Mouse (Mus musculus): ENCODE data around the gene Cmip. TPM values are rescaled to one million over a fixed set of nuclear protein-coding genes. Genes with fewer than 3 reads are reported as not detected.
A peak's percentile ranks its signal among the peaks of the same experiment; 100 is the strongest.
"Not testable (repeated sequence)": the region's sequence is repeated elsewhere in the genome, so short reads cannot be mapped to it uniquely, and the experiment has no call there.

Cmip gene
- polyA plus RNA-seq, 1 experiment = 39.4 TPM

DNA sequence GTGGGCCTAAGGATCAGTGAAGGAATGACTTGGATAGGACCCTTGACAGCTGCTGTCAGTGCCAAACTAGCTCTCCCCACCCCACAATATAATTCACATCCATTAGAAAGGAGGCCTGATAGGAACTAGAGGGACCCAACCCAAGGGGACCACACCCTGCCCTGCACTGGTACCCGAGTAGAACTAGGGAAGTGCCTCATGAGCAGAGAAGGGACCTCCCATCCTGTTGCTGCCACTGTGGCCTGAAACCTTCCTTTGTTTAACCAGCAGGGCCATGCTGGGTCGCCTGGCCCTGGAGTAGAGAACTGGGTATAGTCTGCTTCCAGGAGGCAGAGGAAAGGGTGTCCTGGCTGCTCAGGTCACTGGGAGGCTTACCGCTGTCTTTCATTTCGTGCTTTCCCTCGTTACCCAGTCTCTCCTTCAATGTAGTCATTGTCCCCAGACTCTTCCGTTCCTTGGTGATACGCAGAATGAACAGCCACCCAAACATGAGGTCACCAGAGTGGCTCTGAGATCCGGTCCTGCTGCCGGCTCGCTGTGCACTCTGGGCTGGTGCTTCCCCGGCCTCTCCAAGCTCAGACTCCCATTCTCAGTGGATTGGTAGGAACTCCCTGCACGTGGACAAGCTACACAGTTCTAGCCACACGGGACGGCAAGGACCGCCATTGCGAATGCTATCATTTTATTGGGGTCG, 164.1 kb downstream of the Cmip start:
- no peak for DNase-seq (ENCODE audit: low spot score)

DNA sequence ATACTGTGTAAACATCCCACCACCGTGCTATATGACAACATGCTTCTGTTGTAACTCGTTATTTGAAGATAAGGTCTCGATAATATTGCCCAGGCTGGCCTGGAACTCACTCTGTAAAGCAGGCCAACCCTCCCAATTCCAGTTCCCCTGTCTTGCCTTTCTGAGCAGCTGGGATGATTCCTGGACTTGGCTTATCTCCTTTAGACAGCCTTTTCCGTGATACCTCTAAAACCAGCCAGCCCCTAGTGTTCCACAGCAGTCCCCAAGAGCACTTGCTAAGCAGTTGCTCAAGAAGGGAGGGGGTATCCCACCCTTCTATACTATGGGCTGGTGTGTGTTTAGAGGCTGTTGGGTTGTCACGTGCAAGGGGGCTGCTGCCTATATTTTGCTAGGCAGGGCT, 165.0 kb downstream of the Cmip start:
- DNase-seq (ENCODE audit: low spot score) = no peak

DNA sequence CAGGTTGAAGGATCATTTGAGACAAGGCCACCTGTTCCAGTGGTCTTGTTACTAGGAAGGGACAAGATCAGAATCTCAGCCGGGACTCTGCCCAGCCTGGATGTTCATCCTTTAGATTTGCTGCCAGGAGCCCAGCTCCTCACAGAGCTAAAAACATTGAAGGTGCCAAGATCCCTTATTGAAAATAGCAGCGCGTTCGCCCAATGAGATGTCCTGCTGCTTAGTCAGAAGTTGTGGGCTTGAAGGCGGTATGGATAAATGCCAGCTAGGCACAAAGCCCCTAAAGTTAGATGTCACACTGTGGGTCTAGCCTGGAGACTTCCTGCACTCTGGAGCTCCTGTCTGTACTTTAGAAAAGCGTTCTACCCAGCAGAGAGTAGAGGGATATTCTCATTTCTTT, 165.5 kb downstream of the Cmip start:
- DNase-seq (ENCODE audit: low spot score) = no peak

DNA sequence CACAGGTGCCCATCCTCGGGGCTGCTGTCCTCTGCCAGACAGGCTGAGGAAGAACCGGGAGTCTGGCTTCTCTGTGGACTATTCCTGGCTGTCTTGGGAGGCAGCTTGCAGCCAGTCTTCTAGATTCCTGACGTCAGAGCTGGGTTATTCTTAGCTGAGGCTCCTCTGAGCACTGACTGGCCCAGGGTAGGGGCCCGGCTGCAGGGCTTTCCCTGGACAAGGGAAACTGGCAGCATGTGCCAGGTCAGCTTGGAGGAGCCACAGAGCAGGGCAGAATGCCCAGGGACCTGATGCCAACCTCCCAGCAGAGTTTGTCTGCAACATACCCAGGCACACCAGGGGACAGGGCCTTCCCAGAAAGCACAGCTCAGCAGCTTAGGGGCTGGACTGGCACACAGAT, 166.2 kb downstream of the Cmip start:
- DNase-seq (ENCODE audit: low spot score) = peak; percentile 40

DNA sequence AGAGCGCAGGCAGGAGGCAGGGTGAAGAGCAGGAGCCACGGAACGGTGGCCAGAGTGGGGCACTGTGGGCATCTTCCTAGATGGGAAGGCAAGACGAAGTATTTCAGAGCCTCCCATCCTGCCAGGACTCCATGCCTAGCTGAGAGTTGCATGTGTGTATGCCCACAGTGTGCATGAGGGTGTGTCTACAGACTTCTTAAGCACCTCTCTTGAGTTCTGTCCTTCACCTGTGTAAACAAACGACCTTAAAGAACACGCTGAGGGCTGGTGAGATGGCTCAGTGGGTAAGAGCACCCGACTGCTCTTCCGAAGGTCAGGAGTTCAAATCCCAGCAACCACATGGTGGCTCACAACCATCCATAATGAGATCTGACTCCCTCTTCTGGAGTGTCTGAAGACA, 171.0 kb downstream of the Cmip start:
- DNase-seq (ENCODE audit: low spot score) = not testable (repeated sequence)

DNA sequence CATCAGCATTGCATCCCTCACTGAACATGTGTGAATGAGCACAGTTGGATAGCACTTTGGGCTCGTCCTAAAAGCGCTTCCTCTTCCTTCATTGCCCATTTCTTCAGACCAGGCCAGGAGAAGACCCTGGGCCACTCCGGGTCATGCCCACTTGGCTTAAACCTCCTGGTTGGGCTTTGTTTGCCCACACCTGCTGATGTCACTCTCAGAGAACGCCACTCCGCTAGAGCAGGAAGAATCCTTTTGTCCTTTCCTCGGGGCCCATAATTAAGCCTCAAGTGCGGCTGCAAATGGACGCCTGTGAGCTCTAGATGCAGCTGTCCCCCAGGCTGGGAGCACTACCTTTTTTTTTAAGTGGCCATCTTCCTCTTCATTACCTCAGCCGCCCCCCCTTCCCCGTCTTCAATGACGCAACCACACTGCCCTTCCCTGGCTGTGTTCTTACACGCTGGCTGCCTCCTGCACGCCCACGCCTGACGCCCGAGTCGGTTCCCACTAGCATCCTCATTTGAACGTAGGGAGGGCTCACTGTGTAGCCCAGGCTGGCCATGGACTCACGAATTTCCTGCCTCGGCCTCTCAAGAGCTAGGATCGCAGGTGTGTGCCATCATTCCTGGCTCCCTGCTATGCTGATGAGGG, 171.8 kb downstream of the Cmip start:
- no peak for DNase-seq (ENCODE audit: low spot score)

- DNase-seq (ENCODE audit: low spot score) = no peak
Observed at GRCm38 (mm10) chr8:117430624-117431023, 173.8 kb downstream of the Cmip start.

DNA sequence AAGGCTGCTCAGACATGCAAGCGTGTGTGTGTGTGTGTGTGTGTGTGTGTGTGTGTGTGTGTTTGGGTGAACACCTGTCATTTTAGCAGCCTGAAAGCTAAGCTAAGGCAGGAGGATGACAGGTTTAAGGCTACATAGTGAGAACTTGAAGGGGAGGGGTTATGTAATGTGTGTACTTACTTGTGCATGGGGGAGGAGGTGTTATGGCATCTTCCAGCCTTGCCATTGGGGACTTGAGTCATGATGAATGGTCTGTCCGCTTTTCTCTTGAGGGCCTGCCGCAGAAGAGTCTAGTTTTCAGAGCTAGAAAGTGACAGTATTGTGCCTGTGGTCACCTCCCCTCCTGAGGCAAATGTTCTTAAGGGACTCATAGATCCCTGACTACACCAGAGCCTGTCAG, 174.7 kb downstream of the Cmip start:
- no peak for DNase-seq (ENCODE audit: low spot score)

DNA sequence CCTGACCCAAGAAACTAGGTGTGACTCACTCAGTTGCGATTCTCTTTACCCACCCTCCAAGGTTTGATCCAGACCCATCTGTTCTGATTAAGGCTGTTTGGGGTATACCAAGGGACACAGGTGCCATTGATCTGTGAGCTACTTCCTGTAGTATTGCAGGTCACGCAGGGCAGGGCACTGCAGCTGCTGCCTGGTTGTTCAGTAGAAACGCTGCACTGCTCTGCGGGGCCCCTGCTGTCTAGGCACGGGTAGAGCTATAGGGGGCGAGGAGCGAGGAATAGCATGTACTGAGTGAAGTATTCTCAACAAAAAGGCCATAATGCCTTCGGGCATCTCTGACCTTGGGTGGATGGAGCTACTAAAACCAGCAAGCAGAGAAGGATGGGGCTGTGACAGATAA, 175.2 kb downstream of the Cmip start:
- no peak for DNase-seq (ENCODE audit: low spot score)

- DNase-seq (ENCODE audit: low spot score) = no peak
Observed at GRCm38 (mm10) chr8:117433968-117434367, 177.1 kb downstream of the Cmip start.

GRCm38 (mm10) chr8:117436786-117437185, 179.9 kb downstream of the Cmip start:
- DNase-seq (ENCODE audit: low spot score) = no peak

- no peak for DNase-seq (ENCODE audit: low spot score)
Observed at GRCm38 (mm10) chr8:117437616-117438015, 180.8 kb downstream of the Cmip start.

DNA sequence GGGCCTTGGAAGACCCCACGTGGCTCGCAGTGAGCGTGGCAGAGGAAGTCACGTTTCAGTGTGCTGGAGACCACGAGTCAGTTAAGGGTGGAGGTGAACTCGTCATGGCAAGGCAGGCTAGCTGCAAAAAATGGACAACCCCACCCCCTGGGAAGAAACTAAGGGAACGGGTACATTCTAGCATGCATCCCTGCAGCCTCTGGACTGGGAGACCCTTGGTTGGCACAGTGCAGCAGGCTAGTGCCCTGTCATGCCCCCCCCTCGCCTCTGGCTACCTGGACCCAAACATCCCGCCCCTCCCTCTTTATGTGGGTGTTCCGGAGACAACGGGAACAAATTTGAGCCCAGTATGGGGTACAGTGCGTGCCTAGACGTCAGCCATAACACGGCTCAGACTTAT, 183.5 kb downstream of the Cmip start:
- no peak for DNase-seq (ENCODE audit: low spot score)

DNA sequence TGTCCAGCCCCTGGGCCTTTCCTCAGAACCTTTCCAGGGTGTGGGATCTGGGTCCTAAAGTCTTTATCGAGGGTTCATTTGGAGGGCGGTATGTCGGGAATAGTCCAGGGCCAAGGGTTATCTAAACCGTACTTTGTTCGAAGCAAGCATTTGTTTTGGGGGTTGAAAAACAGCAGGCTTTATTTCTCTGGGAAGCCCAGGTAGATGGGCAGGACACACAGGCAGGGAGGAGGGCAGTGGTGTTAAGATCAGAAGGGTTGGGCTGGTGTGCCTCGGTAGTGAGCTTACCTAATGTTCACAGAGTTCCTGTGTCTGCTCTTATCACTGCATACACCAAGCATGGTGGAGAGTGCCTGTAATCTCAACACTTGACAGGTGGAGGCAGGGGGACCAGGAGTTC, 183.9 kb downstream of the Cmip start:
- no peak for DNase-seq (ENCODE audit: low spot score)

DNA sequence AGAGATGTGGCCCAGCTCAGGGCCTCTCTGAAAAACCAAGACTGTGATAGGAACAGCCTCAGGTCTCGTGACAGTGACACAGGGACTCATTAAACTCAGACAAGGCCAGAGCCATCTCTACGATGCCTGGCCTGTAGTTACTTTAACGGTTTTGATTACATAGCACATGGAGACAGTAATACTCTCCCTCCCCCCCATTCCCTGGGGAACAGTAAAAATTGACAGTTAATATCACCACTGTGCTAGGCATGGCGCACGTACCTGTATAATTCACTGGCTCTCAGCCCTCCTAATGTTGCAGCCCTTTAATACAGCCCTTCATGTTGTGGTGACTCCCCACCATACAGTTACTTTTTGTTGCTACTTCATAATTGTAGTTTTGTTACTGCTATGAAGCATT, 188.6 kb downstream of the Cmip start:
- no peak for DNase-seq (ENCODE audit: low spot score)

DNA sequence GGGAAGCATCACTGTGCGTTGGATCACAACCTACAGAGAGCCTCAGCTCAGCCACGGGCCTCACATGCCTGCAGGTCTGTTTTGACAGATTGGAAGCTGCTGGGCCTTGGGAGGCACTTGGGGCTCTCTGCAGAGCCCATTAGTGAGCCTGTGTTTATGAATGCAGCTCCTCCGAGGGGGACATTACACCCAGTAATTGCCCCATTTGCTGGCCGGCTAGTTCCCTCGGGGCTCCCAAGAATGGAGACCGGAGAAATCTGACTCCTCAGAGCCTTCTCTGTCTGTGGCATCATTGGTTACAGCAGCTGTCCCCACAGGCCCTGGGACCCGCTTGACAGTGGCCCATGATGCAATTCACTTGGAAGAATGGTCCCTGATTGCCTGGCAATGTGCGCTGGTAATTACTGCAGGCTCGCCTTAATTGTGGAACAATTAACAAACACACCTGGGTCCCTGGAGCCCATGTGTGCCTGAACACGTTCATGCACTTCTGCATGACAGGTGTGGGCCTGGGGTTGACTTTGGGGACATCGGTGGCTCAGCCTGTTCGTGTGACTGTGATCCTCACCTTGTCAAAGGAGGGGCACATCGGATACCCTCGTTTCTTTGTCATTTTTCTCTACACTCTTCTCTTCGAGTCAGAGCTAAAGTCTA, 189.6 kb downstream of the Cmip start:
- DNase-seq (ENCODE audit: low spot score) = no peak

- no peak for DNase-seq (ENCODE audit: low spot score)
Observed at GRCm38 (mm10) chr8:117451072-117451471, 194.2 kb downstream of the Cmip start.

GRCm38 (mm10) chr8:117453974-117454373, 197.1 kb downstream of the Cmip start:
- no peak for DNase-seq (ENCODE audit: low spot score)

DNA sequence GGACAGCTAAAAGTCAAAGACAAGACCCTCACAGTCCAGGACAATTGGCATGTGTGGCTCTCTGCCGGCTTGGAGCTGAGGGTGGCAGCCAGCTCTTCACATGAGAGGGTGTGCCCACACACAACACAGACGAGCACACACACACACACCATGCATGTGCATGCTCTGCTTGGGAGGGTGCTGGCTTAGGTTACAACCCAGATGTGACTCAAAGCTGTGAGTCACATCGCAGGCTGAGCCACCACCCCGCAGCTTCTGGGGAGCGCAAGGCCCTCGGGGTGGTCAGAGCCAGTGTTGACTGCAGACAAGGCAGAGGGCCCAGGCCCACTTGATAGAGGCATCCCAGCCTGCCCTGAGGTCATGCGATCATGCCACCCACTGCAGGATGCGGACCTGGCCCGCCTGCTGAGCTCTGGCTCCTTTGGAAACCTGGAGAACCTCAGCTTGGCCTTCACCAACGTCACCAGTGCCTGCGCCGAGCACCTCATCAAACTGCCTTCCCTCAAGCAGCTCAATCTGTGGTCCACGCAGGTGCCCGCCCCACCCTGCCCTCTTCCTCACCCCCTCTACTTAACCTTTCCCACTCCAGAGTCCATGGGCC, 197.8 kb downstream of the Cmip start:
- DNase-seq (ENCODE audit: low spot score) = no peak

DNA sequence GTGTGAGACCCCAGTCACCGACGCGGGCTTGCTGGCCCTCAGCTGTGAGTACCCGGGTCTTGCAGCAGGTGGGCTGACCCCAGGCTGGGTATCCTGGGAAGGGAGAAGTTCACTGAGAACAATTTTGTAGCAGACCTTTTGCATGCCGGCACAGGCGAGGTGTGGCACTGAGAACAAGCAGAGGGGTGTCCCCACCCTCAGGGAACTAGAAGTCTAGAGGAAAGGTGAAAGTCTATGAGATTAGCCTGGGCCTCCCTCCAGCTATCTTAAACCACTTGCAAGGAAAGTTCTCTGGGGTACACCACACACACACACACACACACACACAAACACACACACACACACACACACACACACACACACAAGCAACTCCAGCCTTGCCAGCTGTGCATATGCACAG, 198.8 kb downstream of the Cmip start:
- no peak for DNase-seq (ENCODE audit: low spot score)

DNA sequence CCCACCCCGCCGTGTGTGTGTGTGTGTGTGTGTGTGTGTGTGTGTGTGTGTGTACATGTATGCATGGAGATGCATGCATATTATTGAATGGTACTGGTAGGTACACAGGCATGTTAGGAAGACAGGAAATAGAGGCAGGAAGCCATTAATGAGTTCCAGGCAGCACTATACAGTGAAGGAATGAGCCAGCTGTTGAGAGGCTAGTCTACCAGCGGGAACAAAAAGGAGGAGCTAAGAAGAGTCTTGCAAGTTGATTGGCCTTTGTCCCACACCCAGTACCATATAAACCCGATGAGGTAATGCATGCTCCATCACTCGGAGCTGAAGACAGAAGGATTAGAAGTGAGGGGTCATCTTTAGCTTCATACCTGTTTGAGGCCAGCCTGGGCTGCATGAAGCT, 201.6 kb downstream of the Cmip start:
- no peak for DNase-seq (ENCODE audit: low spot score)

DNA sequence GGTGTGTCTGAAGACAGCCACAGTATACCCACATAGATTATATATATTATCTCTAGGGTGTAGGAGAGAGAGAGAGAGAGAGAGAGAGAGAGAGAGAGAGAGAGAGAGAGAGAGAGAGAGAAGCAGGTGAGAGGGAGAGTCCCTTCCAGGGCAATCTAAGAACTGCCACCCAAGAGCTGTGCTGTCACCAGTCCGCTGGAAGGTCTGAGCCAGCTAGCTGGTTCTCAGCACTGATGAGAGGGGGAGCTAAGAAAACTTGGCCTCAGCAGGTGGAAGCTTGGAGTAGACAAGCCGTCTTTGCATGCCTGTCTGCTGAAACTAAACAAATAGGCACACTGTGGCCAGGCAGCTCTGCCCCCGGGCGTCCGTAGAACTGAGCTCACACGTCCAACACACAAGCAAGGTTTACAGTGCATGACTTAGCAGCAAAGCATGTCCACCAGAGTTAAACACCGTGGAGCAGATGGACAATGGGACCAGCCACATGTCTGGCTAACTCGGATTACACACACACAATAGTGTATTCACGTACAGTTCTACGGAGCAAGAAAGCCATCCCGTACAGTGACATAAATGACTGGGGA, 205.9 kb downstream of the Cmip start:
- DNase-seq (ENCODE audit: low spot score) = no peak

GRCm38 (mm10) chr8:117464525-117464924, 207.7 kb downstream of the Cmip start:
- DNase-seq (ENCODE audit: low spot score) = no peak

Measured in urinary bladder, adult 2 months (tissue).